Mouse (Mus musculus): ENCODE data around the gene Zxdc. TPM values are rescaled to one million over a fixed set of nuclear protein-coding genes. Genes with fewer than 3 reads are reported as not detected.

The Zxdc gene
- total and polyA plus RNA-seq, 3 experiments: 8.6 to 10.7 TPM; not detected in 1

GRCm38 (mm10) chr6:90435195-90435618 lies 65.9 kb downstream of the Zxdc start:
- Histone ChIP-seq H3K27me3 (ENCODE audit: control insufficient read depth in 1 of 2, insufficient read depth in 2 of 2, low read length in 2 of 2) (no peaks in the 10 kb centered on the region), H3K4me1 (ENCODE audit: control insufficient read depth in 1 of 2, insufficient read depth in 2 of 2, low read length in 2 of 2) (no peaks in the 10 kb centered on the region), H3K36me3 (ENCODE audit: control insufficient read depth in 1 of 2, insufficient read depth in 2 of 2, low read length in 2 of 2) (no peaks in the 10 kb centered on the region), H3K4me3 (ENCODE audit: control insufficient read depth in 1 of 2, insufficient read depth in 1 of 2, low read depth in 2 of 2, low read length in 2 of 2) (no peak overlapping the region), H3K9ac (ENCODE audit: control insufficient read depth, low read depth, low read length, poor library complexity, severe bottlenecking) (no peak overlapping the region), H3K79me2 (ENCODE audit: control insufficient read depth, insufficient read depth, low read length, poor library complexity) (no peaks in the 10 kb centered on the region), H3K9me3 (replicated peaks; ENCODE audit: insufficient read depth, low read length) (no peaks in the 10 kb centered on the region), H3K27ac (ENCODE audit: control insufficient read depth, low read depth, low read length) (no peak overlapping the region)
- peak; percentile 60; the same call in 1 of the 2 replicates for TF ChIP-seq ZNF384 (IDR thresholded peaks at IDR 0.05; ENCODE audit: low read depth, low read length)
- no peak for TF ChIP-seq RCOR1 (IDR thresholded peaks at IDR 0.05; ENCODE audit: low read depth, low read length)
- no peak for TF ChIP-seq POLR2AphosphoS2 (IDR thresholded peaks at IDR 0.05; ENCODE audit: low read length)
- TF ChIP-seq EP300 (IDR thresholded peaks at IDR 0.05; ENCODE audit: low read depth in 1 of 2, low read length in 2 of 2): no peak
- TF ChIP-seq RAD21 (IDR thresholded peaks at IDR 0.05; ENCODE audit: low read depth, low read length): peak; percentile 34
- peak; percentile 58 to 87 (median 70) for TF ChIP-seq CTCF (IDR thresholded peaks at IDR 0.05 in 2 of 3, conservative IDR thresholded peaks at IDR 0.05 in 1 of 3; ENCODE audit: control insufficient read depth in 1 of 3, insufficient read depth in 1 of 3, low read depth in 2 of 3, low read length in 3 of 3, poor library complexity in 1 of 3, severe bottlenecking in 1 of 3)
- no peak for TF ChIP-seq USF2 (IDR thresholded peaks at IDR 0.05; ENCODE audit: borderline replicate concordance in 1 of 2, insufficient read depth in 1 of 2, low read depth in 1 of 2, low read length in 2 of 2)
- peak; percentile 72 for TF ChIP-seq SMC3 (IDR thresholded peaks at IDR 0.05; ENCODE audit: low read depth, low read length)
- peak; percentile 25; the same call in 1 of the 2 replicates for TF ChIP-seq ZC3H11A (IDR thresholded peaks at IDR 0.05; ENCODE audit: low read depth, low read length)
- peak; percentile 58 for DNase-seq (ENCODE audit: low read depth, low spot score)

- no peak for TF ChIP-seq ZNF384 (IDR thresholded peaks at IDR 0.05; ENCODE audit: low read depth, low read length)
- TF ChIP-seq MYB (IDR thresholded peaks at IDR 0.05; ENCODE audit: low read depth, low read length): no peak
- TF ChIP-seq MAFK (IDR thresholded peaks at IDR 0.05; ENCODE audit: borderline replicate concordance, low read depth, low read length): no peak
- TF ChIP-seq E2F4 (IDR thresholded peaks at IDR 0.05; ENCODE audit: borderline replicate concordance, low read depth, low read length): no peak
- no peaks in the 10 kb centered on the region for H3K9me3 ChIP-seq (replicated peaks; ENCODE audit: insufficient read depth, low read length)
- H3K4me3 ChIP-seq (ENCODE audit: control insufficient read depth in 1 of 2, insufficient read depth in 1 of 2, low read depth in 2 of 2, low read length in 2 of 2): no peak overlapping the region
- no peaks in the 10 kb centered on the region for H3K79me2 ChIP-seq (ENCODE audit: control insufficient read depth, insufficient read depth, low read length, poor library complexity)
- no peak overlapping the region for H3K9ac ChIP-seq (ENCODE audit: control insufficient read depth, low read depth, low read length, poor library complexity, severe bottlenecking)
- H3K4me1 ChIP-seq (ENCODE audit: control insufficient read depth in 1 of 2, insufficient read depth in 2 of 2, low read length in 2 of 2): no peaks in the 10 kb centered on the region
- H3K27me3 ChIP-seq (ENCODE audit: control insufficient read depth in 1 of 2, insufficient read depth in 2 of 2, low read length in 2 of 2): no peaks in the 10 kb centered on the region
- H3K36me3 ChIP-seq (ENCODE audit: control insufficient read depth in 1 of 2, insufficient read depth in 2 of 2, low read length in 2 of 2): no peaks in the 10 kb centered on the region
- H3K27ac ChIP-seq (ENCODE audit: control insufficient read depth, low read depth, low read length): no peak overlapping the region
- DNase-seq (ENCODE audit: low read depth, low spot score): no peak
Measured at GRCm38 (mm10) chr6:90436192-90436907, 67.1 kb downstream of the Zxdc start.

GRCm38 (mm10) chr6:90437041-90437440 lies 67.7 kb downstream of the Zxdc start:
- Histone ChIP-seq H3K4me1 (ENCODE audit: control insufficient read depth in 1 of 2, insufficient read depth in 2 of 2, low read length in 2 of 2) (no peaks in the 10 kb centered on the region), H3K27ac (ENCODE audit: control insufficient read depth, low read depth, low read length) (no peak overlapping the region), H3K27me3 (ENCODE audit: control insufficient read depth in 1 of 2, insufficient read depth in 2 of 2, low read length in 2 of 2) (no peaks in the 10 kb centered on the region), H3K79me2 (ENCODE audit: control insufficient read depth, insufficient read depth, low read length, poor library complexity) (no peaks in the 10 kb centered on the region), H3K4me3 (ENCODE audit: control insufficient read depth in 1 of 2, insufficient read depth in 1 of 2, low read depth in 2 of 2, low read length in 2 of 2) (no peak overlapping the region), H3K9me3 (replicated peaks; ENCODE audit: insufficient read depth, low read length) (no peaks in the 10 kb centered on the region), H3K36me3 (ENCODE audit: control insufficient read depth in 1 of 2, insufficient read depth in 2 of 2, low read length in 2 of 2) (no peaks in the 10 kb centered on the region), H3K9ac (ENCODE audit: control insufficient read depth, low read depth, low read length, poor library complexity, severe bottlenecking) (no peak overlapping the region)
- DNase-seq (ENCODE audit: low read depth, low spot score): no peak
- no peak for TF ChIP-seq E2F4 (IDR thresholded peaks at IDR 0.05; ENCODE audit: borderline replicate concordance, low read depth, low read length)
- no peak for TF ChIP-seq MYC (IDR thresholded peaks at IDR 0.05; ENCODE audit: low read depth, low read length)
- TF ChIP-seq ZNF384 (IDR thresholded peaks at IDR 0.05; ENCODE audit: low read depth, low read length): no peak
- TF ChIP-seq MXI1 (IDR thresholded peaks at IDR 0.05; ENCODE audit: low read depth, low read length): no peak
- no peak for TF ChIP-seq KAT2A (conservative IDR thresholded peaks at IDR 0.05; ENCODE audit: low read depth, low read length)
- TF ChIP-seq ETS1 (IDR thresholded peaks at IDR 0.05; ENCODE audit: low read depth, low read length): no peak
- TF ChIP-seq MAX (IDR thresholded peaks at IDR 0.05; ENCODE audit: low read length): no peak
- TF ChIP-seq USF1 (IDR thresholded peaks at IDR 0.05; ENCODE audit: low read depth, low read length): no peak
- no peak for TF ChIP-seq GATA1 (IDR thresholded peaks at IDR 0.05; ENCODE audit: low read depth, low read length)
- TF ChIP-seq RCOR1 (IDR thresholded peaks at IDR 0.05; ENCODE audit: low read depth, low read length): no peak
- no peak for TF ChIP-seq NRF1 (IDR thresholded peaks at IDR 0.05; ENCODE audit: insufficient read depth, low read depth, low read length, poor library complexity, severe bottlenecking)
- no peak for TF ChIP-seq ZMIZ1 (IDR thresholded peaks at IDR 0.05; ENCODE audit: low read depth, low read length)
- no peak for TF ChIP-seq UBTF (IDR thresholded peaks at IDR 0.05; ENCODE audit: borderline replicate concordance, insufficient read depth, low read depth, low read length)
- no peak for TF ChIP-seq POLR2AphosphoS2 (IDR thresholded peaks at IDR 0.05; ENCODE audit: low read length)
- no peak for TF ChIP-seq ZC3H11A (IDR thresholded peaks at IDR 0.05; ENCODE audit: low read depth, low read length)
- TF ChIP-seq GABPA (IDR thresholded peaks at IDR 0.05; ENCODE audit: low read depth, low read length): no peak
- no peak for TF ChIP-seq TAL1 (IDR thresholded peaks at IDR 0.05; ENCODE audit: low read length)

Measured in MEL (cell line).